ENCODE assay signal across 28 mouse cellular contexts in the genomic region with DNA sequence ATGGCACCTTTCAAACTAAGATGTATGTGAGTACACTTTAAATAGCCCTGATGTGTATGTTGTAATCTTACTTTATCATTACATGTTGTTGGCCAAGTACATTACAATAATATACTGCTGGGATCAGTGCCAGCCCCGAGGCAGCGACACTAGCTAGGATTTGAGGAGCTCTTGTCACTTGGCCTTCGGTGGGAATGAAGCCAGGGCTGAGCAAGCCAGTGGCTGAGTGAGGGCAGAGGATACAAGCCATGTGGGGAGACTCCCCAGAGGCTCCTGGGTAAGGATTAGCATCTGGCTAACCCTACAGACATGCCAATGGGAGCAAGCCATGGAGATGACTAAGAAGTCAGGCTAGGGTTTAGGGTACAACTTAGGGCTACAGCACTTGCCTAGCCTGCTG. TPM values are rescaled to one million over a fixed set of nuclear protein-coding genes. Genes with fewer than 3 reads are reported as not detected.
DNase-seq lines count a peak whose midpoint lies in the region; ATAC-seq lines count a peak whose summit lies in the region.
"Had no signal": no experiment of that assay in that cellular context is flagged by ENCODE, and none has a peak within 500 bp of the region (broad histone marks: within the 10 kb centered on the region; RNA-seq: fewer than 3 reads in every experiment).

No protein-coding gene starts in this region.

- H3K27ac ChIP-seq in heart, embryonic 15.5 days, result peak overlapping the region; percentile 33
- no peak overlapping the region for H3K27ac ChIP-seq in lung, embryonic 15.5 days
- H3K27ac ChIP-seq: forebrain, embryonic 15.5 days; hindbrain, embryonic 12.5 days; hindbrain, postnatal 0 days; intestine, embryonic 15.5 days; limb, embryonic 13.5 days; macrophage; midbrain, embryonic 13.5 days; neural tube, embryonic 13.5 days; stomach, postnatal 0 days had no signal

- 0 out of 2 replicates have a peak overlapping the region, but pooled peaks have one; percentile 4 for H3K4me2 ChIP-seq in heart, embryonic 15.5 days
- no peak overlapping the region for H3K4me2 ChIP-seq in lung, embryonic 15.5 days
- H3K4me2 ChIP-seq: forebrain, embryonic 15.5 days; hindbrain, embryonic 12.5 days; intestine, embryonic 15.5 days; limb, embryonic 13.5 days; liver, embryonic 11.5 days; midbrain, embryonic 13.5 days; neural tube, embryonic 13.5 days had no signal

- DNase-seq in adrenal gland, postnatal 10 days, result peak; percentile 18
- no peak for DNase-seq in adrenal gland, adult 2 months
- DNase-seq in heart, adult 8-10 months (ENCODE audit: low spot score), result no peak
- no peak for DNase-seq in lung, postnatal 10 days
- DNase-seq in gonadal fat pad, adult 2 months (ENCODE audit: low read depth), result peak; percentile 49
- DNase-seq in gastrocnemius, postnatal 36 days, result no peak
- DNase-seq: cerebellum, adult 8-10 months; cerebellum, postnatal 36 days; kidney, adult 2 months; kidney, postnatal 36 days; right cerebral cortex, postnatal 4 days; thymus, adult 18-20 months; thymus, postnatal 36 days had no signal

- WGBS in heart, embryonic 15.5 days, result 13% methylated on average over 3 of the region's 3 CpGs
- WGBS in lung, embryonic 15.5 days, result 33% methylated on average over 3 of the region's 3 CpGs

- no peaks in the 10 kb centered on the region for H3K36me3 ChIP-seq in heart, embryonic 15.5 days
- H3K36me3 ChIP-seq in lung, embryonic 15.5 days, result no peaks in the 10 kb centered on the region
- H3K36me3 ChIP-seq: forebrain, embryonic 15.5 days; G1E; hindbrain, embryonic 12.5 days; intestine, embryonic 15.5 days; limb, embryonic 13.5 days; midbrain, embryonic 13.5 days; neural tube, embryonic 13.5 days had no signal

- ATAC-seq in heart, embryonic 15.5 days (replicated peaks; ENCODE audit: insufficient number of reproducible peaks, insufficient read depth, low FRiP score, low read depth), result peak; percentile 66
- peak; percentile 86 for ATAC-seq in lung, embryonic 15.5 days (ENCODE audit: borderline replicate concordance, extremely low read depth, low FRiP score, low TSS enrichment)
- ATAC-seq: forebrain, embryonic 15.5 days; hindbrain, postnatal 0 days; intestine, embryonic 15.5 days; midbrain, embryonic 13.5 days; Patski had no signal

- no peaks in the 10 kb centered on the region for H3K9me3 ChIP-seq in heart, embryonic 15.5 days (replicated peaks)
- no peaks in the 10 kb centered on the region for H3K9me3 ChIP-seq in lung, embryonic 15.5 days
- H3K9me3 ChIP-seq: forebrain, embryonic 15.5 days; G1E; hindbrain, embryonic 12.5 days; intestine, embryonic 15.5 days; limb, embryonic 13.5 days; midbrain, embryonic 13.5 days; neural tube, embryonic 13.5 days had no signal

- no peaks in the 10 kb centered on the region for H3K27me3 ChIP-seq in heart, embryonic 15.5 days
- no peaks in the 10 kb centered on the region for H3K27me3 ChIP-seq in lung, embryonic 15.5 days
- H3K27me3 ChIP-seq: forebrain, embryonic 15.5 days; hindbrain, embryonic 12.5 days; intestine, embryonic 15.5 days; limb, embryonic 13.5 days; midbrain, embryonic 13.5 days; neural tube, embryonic 13.5 days had no signal

- peaks cover 9% of the 10 kb centered on the region for H3K4me1 ChIP-seq in heart, embryonic 15.5 days (replicated peaks)
- no peaks in the 10 kb centered on the region for H3K4me1 ChIP-seq in lung, embryonic 15.5 days
- H3K4me1 ChIP-seq: forebrain, embryonic 15.5 days; hindbrain, embryonic 12.5 days; intestine, embryonic 15.5 days had no signal

- intact Hi-C loops in gastrocnemius, postnatal 36 days (cut with DNase I), result no loop called here

- no peak overlapping the region for H3K9ac ChIP-seq in heart, embryonic 15.5 days
- H3K9ac ChIP-seq in lung, embryonic 15.5 days, result no peak overlapping the region
- H3K9ac ChIP-seq: forebrain, embryonic 15.5 days; hindbrain, embryonic 12.5 days; intestine, embryonic 15.5 days; limb, embryonic 13.5 days; midbrain, embryonic 13.5 days; neural tube, embryonic 13.5 days had no signal

- H3K4me3 ChIP-seq in heart, embryonic 15.5 days, result no peak overlapping the region
- no peak overlapping the region for H3K4me3 ChIP-seq in lung, embryonic 15.5 days
- H3K4me3 ChIP-seq: forebrain, embryonic 15.5 days; hindbrain, embryonic 12.5 days; intestine, embryonic 15.5 days; limb, embryonic 13.5 days; midbrain, embryonic 13.5 days; neural tube, embryonic 13.5 days had no signal

RNA-seq across cellular contexts. Expression of a gene that starts 18.4 kb away (rescaled TPM):
- total RNA-seq in adrenal gland, postnatal 10 days (2021), result 1 to 10 TPM; 2.7 to 3.8 TPM
- total RNA-seq in adrenal gland, adult 2 months (2021), result 1 to 10 TPM; 1.6 to 2.1 TPM
- polyA plus RNA-seq in adrenal gland, adult 2 months (2012; rRNA removed), result 0.82 and 0.89 TPM in 2 replicates
- polyA plus RNA-seq in heart, embryonic 15.5 days (2015; fragmentation: Nextera tagmentation; extraction: Ambion mirVana), result 0.25 and 0.41 TPM in 2 replicates
- total RNA-seq in heart, adult 8-10 months (2022), result under 1 TPM in 3 of 4 experiments, not detected in 1; 0.09 to 0.19 (median 0.11) TPM
- 0.63 and 0.89 TPM in 2 replicates for polyA plus RNA-seq in lung, embryonic 15.5 days (2015; fragmentation: Nextera tagmentation; extraction: Ambion mirVana)
- 3.7 and 5.4 TPM in 2 replicates for polyA plus RNA-seq in gonadal fat pad, adult 2 months (2012; rRNA removed)
- total RNA-seq in gastrocnemius, postnatal 36 days (2021), result under 1 TPM in 1 of 2 experiments, not detected in 1; 0.10 TPM
- total RNA-seq: megakaryocyte-erythroid progenitor cell, adult 5-6 weeks had no signal
- polyA plus RNA-seq: G1E, Patski had no signal

Comparison
In these comparisons a context has a peak if more than half of its experiments do, and no peak if none do; other contexts are left out.
1. DNase-seq: peak in adrenal gland, postnatal 10 days (single experiment) and gonadal fat pad, adult 2 months (single experiment); none in adrenal gland, adult 2 months (single experiment), heart, adult 8-10 months (single experiment), lung, postnatal 10 days (single experiment) and gastrocnemius, postnatal 36 days (0 of 2).